Comparison of ENCODE assay signal across 8 mouse cellular contexts in genomic region chr4:130307851-130308230, GRCm38 (mm10). TPM values are rescaled to one million over a fixed set of nuclear protein-coding genes. Genes with fewer than 3 reads are reported as not detected.
DNase-seq lines count a peak whose midpoint lies in the region; ATAC-seq and TF ChIP-seq lines count a peak whose summit lies in the region.

No protein-coding gene starts in this region.

- H3K27me3 ChIP-seq in forebrain, embryonic 14.5 days (replicated peaks; ENCODE audit: control insufficient read depth, insufficient read depth, low read length), result peaks cover 29% of the 10 kb centered on the region

- H3K27ac ChIP-seq in brown adipose tissue, adult 24 weeks (replicated peaks; ENCODE audit: low read depth, low read length), result peak overlapping the region; percentile 91
- H3K27ac ChIP-seq in forebrain, embryonic 14.5 days (ENCODE audit: low read depth, low read length), result no peak overlapping the region
- peak overlapping the region; percentile 97 for H3K27ac ChIP-seq in left cerebral cortex, adult 2 months

- peak overlapping the region; percentile 71 for H3K4me3 ChIP-seq in brown adipose tissue, adult 24 weeks (ENCODE audit: insufficient read depth, low read depth, low read length)
- H3K4me3 ChIP-seq in forebrain, embryonic 14.5 days (ENCODE audit: low read depth, low read length), result peak overlapping the region; percentile 43
- peak overlapping the region; percentile 85 for H3K4me3 ChIP-seq in left cerebral cortex, adult 2 months

- peak overlapping the region; percentile 70 for H3K9ac ChIP-seq in forebrain, embryonic 14.5 days (ENCODE audit: low read length)

- under 1% methylated on average over 23 of the region's 23 CpGs for WGBS in forebrain, embryonic 14.5 days

- no peaks in the 10 kb centered on the region for H3K36me3 ChIP-seq in forebrain, embryonic 14.5 days (ENCODE audit: control insufficient read depth, insufficient read depth, low read length)

- H3K9me3 ChIP-seq in forebrain, embryonic 14.5 days (replicated peaks; ENCODE audit: control insufficient read depth, low read length), result no peaks in the 10 kb centered on the region

- peak; percentile 63 for ATAC-seq in forebrain, embryonic 14.5 days

- H3K4me2 ChIP-seq in forebrain, embryonic 14.5 days (ENCODE audit: low read length), result peak overlapping the region; percentile 88

- peak; percentile 11 for TF ChIP-seq CTCF in left cerebral cortex, adult 2 months (IDR thresholded peaks at IDR 0.05)

- DNase-seq in ES-CJ7 (ENCODE audit: low read depth, low spot score), result peak; percentile 86
- DNase-seq in forebrain, embryonic 14.5 days (ENCODE audit: low spot score), result peak; percentile 47
- DNase-seq in heart, postnatal 4 days, result peak; percentile 83
- DNase-seq in left cerebral cortex, adult 2 months (ENCODE audit: extremely low spot score in 1 of 2, low spot score in 2 of 2), result peak; percentile 42 to 43
- peak; percentile 74 for DNase-seq in lung, postnatal 36 days
- peak; percentile 62 for DNase-seq in right cerebral cortex, postnatal 14 days
- no peak for DNase-seq in adipocyte (ENCODE audit: low spot score)

- intact Hi-C loops in left cerebral cortex, adult 2 months (cut with DNase I), result no loop called here

- H3K4me1 ChIP-seq in brown adipose tissue, adult 24 weeks (ENCODE audit: control insufficient read depth, insufficient read depth, insufficient read length, low read length), result no peaks in the 10 kb centered on the region
- H3K4me1 ChIP-seq in forebrain, embryonic 14.5 days (ENCODE audit: control insufficient read depth, insufficient read depth, low read length), result peaks cover 4% of the 10 kb centered on the region

RNA-seq across cellular contexts. Expression of gene Fabp3, which starts 0.6 kb away (rescaled TPM):
- polyA plus RNA-seq in brown adipose tissue, adult 24 weeks (2012; ENCODE audit: insufficient read depth, insufficient read length, missing spikeins), result 1,247 and 2,143 TPM in 2 replicates
- polyA plus RNA-seq in forebrain, embryonic 14.5 days (2014; fragmentation: Nextera tagmentation; extraction: Ambion mirVana), result 107 and 121 TPM in 2 replicates
- total RNA-seq in heart, postnatal 4 days (2021), result 1,000 to 10,000 TPM; 6,197 to 6,868 TPM
- total RNA-seq in left cerebral cortex, adult 2 months (2021), result 100 to 1,000 TPM; 124 to 126 TPM

RNA-seq across cellular contexts. Expression of gene Gm10570, which starts 0.6 kb away (rescaled TPM):
- 2.1 TPM in 1 of 2 replicates, not detected in the other for polyA plus RNA-seq in brown adipose tissue, adult 24 weeks (2012; ENCODE audit: insufficient read depth, insufficient read length, missing spikeins)
- 0.63 and 0.80 TPM in 2 replicates for polyA plus RNA-seq in forebrain, embryonic 14.5 days (2014; fragmentation: Nextera tagmentation; extraction: Ambion mirVana)
- total RNA-seq in heart, postnatal 4 days (2021), result under 1 TPM; 0.59 to 0.60 TPM
- total RNA-seq in left cerebral cortex, adult 2 months (2021), result 1 to 10 TPM; 1.0 to 2.3 TPM

RNA-seq across cellular contexts. Expression of gene Serinc2, which starts 28.8 kb away (rescaled TPM):
- polyA plus RNA-seq in brown adipose tissue, adult 24 weeks (2012; ENCODE audit: insufficient read depth, insufficient read length, missing spikeins), result 1.6 and 2.3 TPM in 2 replicates
- 79.1 and 93.9 TPM in 2 replicates for polyA plus RNA-seq in forebrain, embryonic 14.5 days (2014; fragmentation: Nextera tagmentation; extraction: Ambion mirVana)
- total RNA-seq in heart, postnatal 4 days (2021), result 1 to 10 TPM; 2.7 to 3.8 TPM
- total RNA-seq in left cerebral cortex, adult 2 months (2021), result 10 to 100 TPM in 1 of 2 experiments, 1 to 10 TPM in 1; 6.5 to 11.9 TPM

RNA-seq across cellular contexts. Expression of gene Zcchc17, which starts 51.9 kb away (rescaled TPM):
- 31.0 and 36.4 TPM in 2 replicates for polyA plus RNA-seq in brown adipose tissue, adult 24 weeks (2012; ENCODE audit: insufficient read depth, insufficient read length, missing spikeins)
- 91.3 and 91.7 TPM in 2 replicates for polyA plus RNA-seq in forebrain, embryonic 14.5 days (2014; fragmentation: Nextera tagmentation; extraction: Ambion mirVana)
- total RNA-seq in heart, postnatal 4 days (2021), result 10 to 100 TPM; 23.1 to 24.3 TPM
- 10 to 100 TPM; 64.0 to 64.2 TPM for total RNA-seq in left cerebral cortex, adult 2 months (2021)

RNA-seq across cellular contexts. Expression of gene Snrnp40, which starts 52.1 kb away (rescaled TPM):
- polyA plus RNA-seq in brown adipose tissue, adult 24 weeks (2012; ENCODE audit: insufficient read depth, insufficient read length, missing spikeins), result 9.3 and 10.9 TPM in 2 replicates
- polyA plus RNA-seq in forebrain, embryonic 14.5 days (2014; fragmentation: Nextera tagmentation; extraction: Ambion mirVana), result 143 and 160 TPM in 2 replicates
- total RNA-seq in heart, postnatal 4 days (2021), result 10 to 100 TPM; 39.0 to 40.0 TPM
- 10 to 100 TPM; 24.2 to 25.4 TPM for total RNA-seq in left cerebral cortex, adult 2 months (2021)

Comparison
In these comparisons a context has a peak if more than half of its experiments do, and no peak if none do; other contexts are left out.
1. RNA of gene Fabp3, which starts 0.6 kb away (total RNA-seq): 6,197 to 6,868 TPM in heart, postnatal 4 days; 124 to 126 TPM in left cerebral cortex, adult 2 months; every median in the first group is over 10 times any median in the second.
2. Peak in every context shown above with its lines, with median percentiles within 50 percentile points of each other: H3K4me3 ChIP-seq.